Comparison of ENCODE assay signal across 11 mouse cellular contexts in the genomic region with DNA sequence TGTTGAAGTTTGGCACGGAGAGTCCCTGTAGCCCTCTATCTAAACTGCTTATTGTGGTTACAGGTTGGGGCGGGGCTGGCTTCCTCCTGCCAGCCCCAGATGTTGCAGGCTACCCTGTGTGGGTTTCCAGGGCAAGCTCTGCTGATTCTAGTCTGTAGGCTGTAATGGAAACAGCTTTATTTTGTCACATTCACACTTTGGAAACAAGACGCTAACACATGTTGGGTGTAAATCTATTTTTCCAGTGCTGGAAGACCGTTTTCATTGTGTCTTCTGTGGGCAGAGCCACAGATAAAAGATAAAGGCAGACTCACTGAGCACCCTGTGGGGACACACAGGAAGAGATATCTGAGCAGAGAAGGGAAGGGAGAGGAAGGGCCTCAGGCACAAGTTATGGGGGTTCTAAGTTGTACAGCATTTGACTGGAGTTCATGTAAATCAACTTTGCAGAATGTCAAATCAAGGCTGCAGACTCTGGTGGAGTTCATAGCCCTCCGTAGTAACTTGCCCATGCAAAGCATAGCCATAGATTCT. TPM values are rescaled to one million over a fixed set of nuclear protein-coding genes. Genes with fewer than 3 reads are reported as not detected.
A peak's percentile ranks its signal among the peaks of the same experiment; 100 is the strongest.
DNase-seq lines count a peak whose midpoint lies in the region; ATAC-seq and TF ChIP-seq lines count a peak whose summit lies in the region.
"Had no signal": no experiment of that assay in that cellular context is flagged by ENCODE, and none has a peak within 500 bp of the region (broad histone marks: within the 10 kb centered on the region; RNA-seq: fewer than 3 reads in every experiment).

No protein-coding gene starts in this region.

- peak; percentile 89 for ATAC-seq in common myeloid progenitor, adult 5-6 weeks (replicated peaks; ENCODE audit: low read depth, poor library complexity, severe bottlenecking)
- ATAC-seq in megakaryocyte, adult 5-6 weeks (ENCODE audit: poor library complexity, severe bottlenecking) = peak; percentile 86
- ATAC-seq: hindbrain, embryonic 16.5 days had no signal

- peaks cover 31 to 90% of the 10 kb centered on the region in 2 experiments for H3K4me1 ChIP-seq in CH12.LX (ENCODE audit: control insufficient read depth in 1 of 2, insufficient read depth in 2 of 2)
- peaks cover 15% of the 10 kb centered on the region for H3K4me1 ChIP-seq in thymus, adult 2 months (replicated peaks; ENCODE audit: control insufficient read depth, insufficient read depth, low read length)
- H3K4me1 ChIP-seq: embryonic facial prominence, embryonic 15.5 days had no signal

- intact Hi-C loops in left cerebral cortex, postnatal 14 days (cut with DNase I) = no loop called here

- no peaks in the 10 kb centered on the region for H3K9me3 ChIP-seq in CH12.LX (replicated peaks; ENCODE audit: low read length)
- H3K9me3 ChIP-seq: embryonic facial prominence, embryonic 15.5 days had no signal

- no peak; the same call in 1 of the 2 replicates for TF ChIP-seq POLR2A in CH12.LX (IDR thresholded peaks at IDR 0.05; ENCODE audit: low read depth, low read length)
- no peak for TF ChIP-seq POLR2A in thymus, adult 2 months (IDR thresholded peaks at IDR 0.05; ENCODE audit: control insufficient read depth, extremely low read depth, insufficient read depth, low read length, poor library complexity)

- no peaks in the 10 kb centered on the region for H3K79me2 ChIP-seq in CH12.LX (replicated peaks; ENCODE audit: control insufficient read depth, extremely low read depth, insufficient read depth, poor library complexity, severe bottlenecking)

- TF ChIP-seq CTCF in CH12.LX (conservative IDR thresholded peaks at IDR 0.05 in 1 of 2, IDR thresholded peaks at IDR 0.05 in 1 of 2; ENCODE audit: low read depth in 2 of 2, low read length in 2 of 2) = no peak
- no peak for TF ChIP-seq CTCF in thymus, adult 2 months (IDR thresholded peaks at IDR 0.05; ENCODE audit: borderline replicate concordance, control insufficient read depth, extremely low read depth, insufficient read depth, low read length, poor library complexity)

- H3K27me3 ChIP-seq in CH12.LX (replicated peaks) = no peaks in the 10 kb centered on the region
- H3K27me3 ChIP-seq in thymus, adult 2 months (ENCODE audit: control insufficient read depth, insufficient read depth, low read length) = no peaks in the 10 kb centered on the region
- H3K27me3 ChIP-seq: embryonic facial prominence, embryonic 15.5 days had no signal

- H3K4me2 ChIP-seq in CH12.LX (ENCODE audit: insufficient read depth, low read depth, poor library complexity, severe bottlenecking) = peak overlapping the region; percentile 37; the same call in 1 of the 2 replicates
- H3K4me2 ChIP-seq: embryonic facial prominence, embryonic 15.5 days; lung, embryonic 14.5 days had no signal

- peak; percentile 90 for TF ChIP-seq EP300 in CH12.LX (IDR thresholded peaks at IDR 0.05; ENCODE audit: low read length)

- peak; percentile 92 for DNase-seq in CH12.LX (ENCODE audit: extremely low read depth)
- DNase-seq in thymus, adult 2 months = peak; percentile 72
- no peak for DNase-seq in frontal cortex, postnatal 14 days (ENCODE audit: low spot score in 2 of 2)
- DNase-seq in kidney, postnatal 25 days = no peak
- no peak for DNase-seq in left cerebral cortex, postnatal 14 days (ENCODE audit: low spot score in 2 of 2)
- DNase-seq: lung, embryonic 14.5 days; right cerebral cortex, adult 18-20 months had no signal

- H3K27ac ChIP-seq in CH12.LX (ENCODE audit: insufficient read depth, low read depth) = peak overlapping the region; percentile 85
- H3K27ac ChIP-seq in thymus, adult 2 months (ENCODE audit: control insufficient read depth, insufficient read depth, low read length) = peak overlapping the region; percentile 61
- H3K27ac ChIP-seq: embryonic facial prominence, embryonic 15.5 days had no signal

- no peaks in the 10 kb centered on the region for H3K36me3 ChIP-seq in CH12.LX (replicated peaks in 1 of 2; ENCODE audit: control insufficient read depth in 1 of 2, insufficient read depth in 1 of 2, low read length in 1 of 2)
- no peaks in the 10 kb centered on the region for H3K36me3 ChIP-seq in thymus, adult 2 months (ENCODE audit: control insufficient read depth, insufficient read depth, low read length)
- H3K36me3 ChIP-seq: embryonic facial prominence, embryonic 15.5 days had no signal

- H3K9ac ChIP-seq in CH12.LX (ENCODE audit: insufficient read depth, low read depth) = peak overlapping the region; percentile 27; the same call in 1 of the 2 replicates
- H3K9ac ChIP-seq: embryonic facial prominence, embryonic 15.5 days; lung, embryonic 14.5 days had no signal

- 7% methylated on average over 5 of the region's 5 CpGs for WGBS in thymus, adult 2 months

- dilution Hi-C loops in CH12.LX (cut with MboI; ENCODE audit: extremely low pct_ligation_motif_present, extremely low pct_unique_long_range_greater_than_20kb, low sequenced_read_pairs) = no loop called here

- in situ Hi-C loops in CH12.LX (cut with MboI; ENCODE audit: low pct_ligation_motif_present, low pct_unique_long_range_greater_than_20kb, low sequenced_read_pairs) = no loop called here

- no peak; the same call in none of the 2 replicates for TF ChIP-seq RAD21 in CH12.LX (IDR thresholded peaks at IDR 0.05; ENCODE audit: low read depth, low read length)

- no peak overlapping the region for H3K4me3 ChIP-seq in CH12.LX (replicated peaks in 1 of 3; ENCODE audit: low read depth in 2 of 3, low read length in 2 of 3, poor library complexity in 1 of 3)
- H3K4me3 ChIP-seq in thymus, adult 2 months (ENCODE audit: control insufficient read depth, insufficient read depth, low read length) = no peak overlapping the region
- H3K4me3 ChIP-seq: embryonic facial prominence, embryonic 15.5 days had no signal

TF ChIP-seq in CH12.LX, 34 proteins besides CTCF, POLR2A, EP300 and RAD21:
- TF ChIP-seq GABPA (IDR thresholded peaks at IDR 0.05; ENCODE audit: insufficient replicate concordance, low read depth, low read length) (no peak), CHD1 (IDR thresholded peaks at IDR 0.05; ENCODE audit: low read depth, low read length) (peak; percentile 92), ZC3H11A (IDR thresholded peaks at IDR 0.05; ENCODE audit: low read depth, low read length) (no peak), E2F4 (IDR thresholded peaks at IDR 0.05; ENCODE audit: insufficient replicate concordance, low read depth, low read length) (0 out of 2 replicates have a peak, but pooled peaks have one; percentile 45), MAZ (IDR thresholded peaks at IDR 0.05; ENCODE audit: low read depth, low read length) (peak; percentile 93), ZMIZ1 (IDR thresholded peaks at IDR 0.05; ENCODE audit: low read depth, low read length) (peak; percentile 79), NELFE (IDR thresholded peaks at IDR 0.05; ENCODE audit: low read depth, low read length) (peak; percentile 55), JUND (conservative IDR thresholded peaks at IDR 0.05; ENCODE audit: low read depth, low read length) (peak; percentile 64; the same call in 1 of the 2 replicates), CHD2 (IDR thresholded peaks at IDR 0.05; ENCODE audit: low read length) (peak; percentile 47; the same call in 1 of the 2 replicates), MXI1 (IDR thresholded peaks at IDR 0.05; ENCODE audit: low read depth, low read length) (peak; percentile 79), JUN (IDR thresholded peaks at IDR 0.05; ENCODE audit: insufficient read depth, low read depth, low read length) (peak; percentile 39), MYC (IDR thresholded peaks at IDR 0.05; ENCODE audit: low read depth, low read length) (peak; percentile 78), POLR2AphosphoS2 (IDR thresholded peaks at IDR 0.05; ENCODE audit: low read depth, low read length) (peak; percentile 30; the same call in 1 of the 2 replicates), NRF1 (IDR thresholded peaks at IDR 0.05; ENCODE audit: low read depth, low read length) (no peak), USF1 (IDR thresholded peaks at IDR 0.05; ENCODE audit: low read depth, low read length) (no peak), TCF12 (IDR thresholded peaks at IDR 0.05; ENCODE audit: low read depth, low read length) (peak; percentile 88), IRF4 (IDR thresholded peaks at IDR 0.05; ENCODE audit: low read depth, low read length) (peak; percentile 61), ZKSCAN1 (IDR thresholded peaks at IDR 0.05; ENCODE audit: borderline replicate concordance, low read depth, low read length) (no peak), MAX (IDR thresholded peaks at IDR 0.05; ENCODE audit: low read length) (peak; percentile 80), MEF2A (IDR thresholded peaks at IDR 0.05; ENCODE audit: borderline replicate concordance, low read depth, low read length) (peak; percentile 79), SIN3A (IDR thresholded peaks at IDR 0.05; ENCODE audit: low read length) (peak; percentile 90), MAFK (IDR thresholded peaks at IDR 0.05; ENCODE audit: insufficient replicate concordance, low read length) (0 out of 2 replicates have a peak, but pooled peaks have one; percentile 57), RCOR1 (conservative IDR thresholded peaks at IDR 0.05; ENCODE audit: low read depth, low read length) (0 out of 2 replicates have a peak, but pooled peaks have one; percentile 81), UBTF (IDR thresholded peaks at IDR 0.05; ENCODE audit: low read depth, low read length) (no peak), ZNF384 (IDR thresholded peaks at IDR 0.05; ENCODE audit: low read depth, low read length) (peak; percentile 21; the same call in 1 of the 2 replicates), ETS1 (conservative IDR thresholded peaks at IDR 0.05; ENCODE audit: low read depth, low read length) (peak; percentile 93), SMC3 (IDR thresholded peaks at IDR 0.05; ENCODE audit: low read depth, low read length) (peak; percentile 20; the same call in 1 of the 2 replicates), USF2 (conservative IDR thresholded peaks at IDR 0.05; ENCODE audit: low read depth, low read length) (no peak), BHLHE40 (IDR thresholded peaks at IDR 0.05; ENCODE audit: low read depth, low read length) (peak; percentile 83), KAT2A (IDR thresholded peaks at IDR 0.05; ENCODE audit: insufficient replicate concordance, low read length) (no peak), ELF1 (IDR thresholded peaks at IDR 0.05; ENCODE audit: low read depth, low read length) (peak; percentile 57; the same call in 1 of the 2 replicates), TBP (conservative IDR thresholded peaks at IDR 0.05; ENCODE audit: low read depth, low read length) (no peak)

RNA-seq across cellular contexts. Expression of a gene that starts 59.8 kb away (rescaled TPM):
- total RNA-seq in CH12.LX (2012; rRNA removed) (0.34 TPM in 2 replicates), CH12.LX (2014; rRNA removed) (0.62 and 0.66 TPM in 2 replicates)
- 0.25 and 0.50 TPM in 2 replicates for polyA plus RNA-seq in CH12.LX (2012; ENCODE audit: insufficient read length, low read depth)
- total RNA-seq in common myeloid progenitor, adult 5-6 weeks (2017) = 1.1 and 3.2 TPM in 2 replicates
- 0.66 and 0.89 TPM in 2 replicates for total RNA-seq in megakaryocyte, adult 5-6 weeks (2015)
- 0.20 and 0.33 TPM in 2 replicates for total RNA-seq in megakaryocyte, adult 5-6 weeks (2017)
- 0.53 and 0.54 TPM in 2 replicates for polyA plus RNA-seq in thymus, adult 2 months (2012; rRNA removed)
- total RNA-seq in left cerebral cortex, postnatal 14 days (2021) = 1 to 10 TPM; 1.2 to 1.4 TPM

Comparison
In these comparisons a context has a peak if more than half of its experiments do, and no peak if none do; other contexts are left out.
1. DNase-seq: peak in CH12.LX (single experiment) and thymus, adult 2 months (single experiment); none in frontal cortex, postnatal 14 days (0 of 2), kidney, postnatal 25 days (0 of 2) and left cerebral cortex, postnatal 14 days (0 of 2).